Mouse (Mus musculus): ENCODE measurements around the gene Gm9958. TPM values are rescaled to one million over a fixed set of nuclear protein-coding genes. Genes with fewer than 3 reads are reported as not detected.

Gene Gm9958
- polyA plus RNA-seq, 1 experiment from 2014 or later: 7.9 TPM

GRCm38 (mm10) chr5:90365141-90365951 lies 1.7 kb upstream of the Gm9958 start:
- Histone ChIP-seq H3K4me3 (replicated peaks) (peak overlapping the region; percentile 94), H3K27me3 (no peaks in the 10 kb centered on the region), H3K27ac (peak overlapping the region; percentile 99), H3K9ac (peak overlapping the region; percentile 92), H3K4me2 (peak overlapping the region; percentile 68), H3K9me3 (no peaks in the 10 kb centered on the region), H3K36me3 (replicated peaks) (no peaks in the 10 kb centered on the region), H3K4me1 (peaks cover 20% of the 10 kb centered on the region)
- under 1% methylated on average over 48 of the region's 61 CpGs for WGBS
- peak; percentile 49 for ATAC-seq (ENCODE audit: low FRiP score)

- Histone ChIP-seq H3K4me1 (peaks cover 20% of the 10 kb centered on the region), H3K27me3 (no peaks in the 10 kb centered on the region), H3K36me3 (replicated peaks) (no peaks in the 10 kb centered on the region), H3K27ac (peak within 1 kb of the TSS; percentile 99), H3K9me3 (no peaks in the 10 kb centered on the region), H3K4me2 (peak within 1 kb of the TSS; percentile 68), H3K4me3 (replicated peaks) (peak within 1 kb of the TSS; percentile 94), H3K9ac (peak within 1 kb of the TSS; percentile 92)
- WGBS: under 1% methylated on average over 90 of the region's 104 CpGs
- peak; percentile 94 for ATAC-seq (ENCODE audit: low FRiP score)
These were observed 610 bp upstream of the Gm9958 start, which contains the start of gene Ankrd17 for GRCm38 (mm10) chr5:90366121-90367066. Gene Ankrd17 (minus strand): TSS chr5:90366577.

- no peak overlapping the region for H3K27ac ChIP-seq
- H3K4me1 ChIP-seq: peaks cover 6% of the 10 kb centered on the region; the same call in 1 of the 2 replicates
- H3K4me3 ChIP-seq (replicated peaks): no peak overlapping the region
- 86% methylated on average over 5 of the region's 5 CpGs for whole genome bisulfite sequencing
- no peak overlapping the region for H3K4me2 ChIP-seq
- no peaks in the 10 kb centered on the region for H3K36me3 ChIP-seq (replicated peaks)
- H3K9me3 ChIP-seq: no peaks in the 10 kb centered on the region
- no peaks in the 10 kb centered on the region for H3K27me3 ChIP-seq
- no peak overlapping the region for H3K9ac ChIP-seq
- no peak for ATAC-seq (ENCODE audit: low FRiP score)
These were observed 3.4 kb downstream of the Gm9958 start for GRCm38 (mm10) chr5:90370401-90370800.

- Histone ChIP-seq H3K9me3 (no peaks in the 10 kb centered on the region), H3K36me3 (replicated peaks) (no peaks in the 10 kb centered on the region), H3K4me1 (no peaks in the 10 kb centered on the region), H3K4me2 (no peak overlapping the region), H3K9ac (no peak overlapping the region), H3K4me3 (replicated peaks) (no peak overlapping the region), H3K27ac (no peak overlapping the region), H3K27me3 (no peaks in the 10 kb centered on the region)
- WGBS: 92% methylated on average over 4 of the region's 4 CpGs
- no peak for ATAC-seq (ENCODE audit: low FRiP score)
These were observed 6.7 kb downstream of the Gm9958 start for GRCm38 (mm10) chr5:90373708-90374107.

GRCm38 (mm10) chr5:90381458-90381857 lies 14.5 kb downstream of the Gm9958 start:
- WGBS: 82% methylated on average over 4 of the region's 4 CpGs
- Histone ChIP-seq H3K9ac (no peak overlapping the region), H3K36me3 (replicated peaks) (no peaks in the 10 kb centered on the region), H3K27ac (no peak overlapping the region), H3K4me3 (replicated peaks) (no peak overlapping the region), H3K9me3 (no peaks in the 10 kb centered on the region), H3K27me3 (no peaks in the 10 kb centered on the region), H3K4me1 (no peaks in the 10 kb centered on the region), H3K4me2 (no peak overlapping the region)
- no peak for ATAC-seq (ENCODE audit: low FRiP score)

GRCm38 (mm10) chr5:90383080-90383479 lies 16.1 kb downstream of the Gm9958 start:
- no peaks in the 10 kb centered on the region for H3K27me3 ChIP-seq
- no peak overlapping the region for H3K4me2 ChIP-seq
- H3K27ac ChIP-seq: no peak overlapping the region
- WGBS: 65% methylated on average over 1 of the region's 1 CpGs
- H3K9ac ChIP-seq: no peak overlapping the region
- H3K36me3 ChIP-seq (replicated peaks): no peaks in the 10 kb centered on the region
- no peak for ATAC-seq (ENCODE audit: low FRiP score)
- no peaks in the 10 kb centered on the region for H3K9me3 ChIP-seq
- no peak overlapping the region for H3K4me3 ChIP-seq (replicated peaks)
- H3K4me1 ChIP-seq: no peaks in the 10 kb centered on the region

- Histone ChIP-seq H3K4me3 (replicated peaks) (no peak overlapping the region), H3K4me1 (no peaks in the 10 kb centered on the region), H3K9ac (no peak overlapping the region), H3K9me3 (no peaks in the 10 kb centered on the region), H3K27me3 (no peaks in the 10 kb centered on the region), H3K4me2 (no peak overlapping the region), H3K27ac (no peak overlapping the region), H3K36me3 (replicated peaks) (no peaks in the 10 kb centered on the region)
- ATAC-seq (ENCODE audit: low FRiP score): no peak
- 64% methylated on average over 5 of the region's 5 CpGs for WGBS
These were observed 26.8 kb downstream of the Gm9958 start for GRCm38 (mm10) chr5:90393764-90394163.

GRCm38 (mm10) chr5:90394322-90394721 lies 27.3 kb downstream of the Gm9958 start:
- no peak overlapping the region for H3K4me3 ChIP-seq (replicated peaks)
- H3K4me2 ChIP-seq: no peak overlapping the region
- no peaks in the 10 kb centered on the region for H3K27me3 ChIP-seq
- no peaks in the 10 kb centered on the region for H3K36me3 ChIP-seq (replicated peaks)
- H3K4me1 ChIP-seq: no peaks in the 10 kb centered on the region
- no peak overlapping the region for H3K27ac ChIP-seq
- H3K9ac ChIP-seq: no peak overlapping the region
- no peak for ATAC-seq (ENCODE audit: low FRiP score)
- 81% methylated on average over 4 of the region's 4 CpGs for WGBS
- H3K9me3 ChIP-seq: no peaks in the 10 kb centered on the region

GRCm38 (mm10) chr5:90396817-90397216 lies 29.8 kb downstream of the Gm9958 start:
- Histone ChIP-seq H3K27ac (no peak overlapping the region), H3K27me3 (no peaks in the 10 kb centered on the region), H3K4me3 (replicated peaks) (no peak overlapping the region), H3K36me3 (replicated peaks) (no peaks in the 10 kb centered on the region), H3K9ac (no peak overlapping the region), H3K9me3 (no peaks in the 10 kb centered on the region), H3K4me2 (no peak overlapping the region), H3K4me1 (no peaks in the 10 kb centered on the region)
- ATAC-seq (ENCODE audit: low FRiP score): no peak
- WGBS: 89% methylated on average over 4 of the region's 4 CpGs

GRCm38 (mm10) chr5:90405210-90405609 lies 38.2 kb downstream of the Gm9958 start:
- H3K27me3 ChIP-seq: no peaks in the 10 kb centered on the region
- H3K4me2 ChIP-seq: no peak overlapping the region
- ATAC-seq (ENCODE audit: low FRiP score): no peak
- no peaks in the 10 kb centered on the region for H3K9me3 ChIP-seq
- H3K27ac ChIP-seq: no peak overlapping the region
- no peak overlapping the region for H3K4me3 ChIP-seq (replicated peaks)
- H3K36me3 ChIP-seq (replicated peaks): no peaks in the 10 kb centered on the region
- no peaks in the 10 kb centered on the region for H3K4me1 ChIP-seq
- 93% methylated on average over 4 of the region's 4 CpGs for WGBS
- no peak overlapping the region for H3K9ac ChIP-seq

GRCm38 (mm10) chr5:90414142-90414924 lies 47.3 kb downstream of the Gm9958 start:
- Histone ChIP-seq H3K36me3 (replicated peaks) (no peaks in the 10 kb centered on the region), H3K4me3 (replicated peaks) (no peak overlapping the region), H3K9ac (no peak overlapping the region), H3K9me3 (no peaks in the 10 kb centered on the region), H3K4me1 (0 out of 2 replicates have a peak, but pooled peaks cover 4% of the 10 kb centered on the region), H3K27ac (no peak overlapping the region), H3K4me2 (no peak overlapping the region), H3K27me3 (no peaks in the 10 kb centered on the region)
- 81% methylated on average over 8 of the region's 8 CpGs for WGBS
- no peak for ATAC-seq (ENCODE audit: low FRiP score)

- WGBS: 56% methylated on average over 6 of the region's 6 CpGs
- H3K27ac ChIP-seq: no peak overlapping the region
- H3K4me1 ChIP-seq: 0 out of 2 replicates have a peak, but pooled peaks cover 4% of the 10 kb centered on the region
- H3K9ac ChIP-seq: no peak overlapping the region
- no peaks in the 10 kb centered on the region for H3K9me3 ChIP-seq
- H3K36me3 ChIP-seq (replicated peaks): no peaks in the 10 kb centered on the region
- no peaks in the 10 kb centered on the region for H3K27me3 ChIP-seq
- H3K4me2 ChIP-seq: no peak overlapping the region
- no peak for ATAC-seq (ENCODE audit: low FRiP score)
- H3K4me3 ChIP-seq (replicated peaks): no peak overlapping the region
These were observed 47.9 kb downstream of the Gm9958 start for GRCm38 (mm10) chr5:90414925-90415295.

Measured in forebrain, embryonic 12.5 days (tissue).